Mouse (Mus musculus): ENCODE data around the gene Tmem238l.

The Tmem238l gene

DNA sequence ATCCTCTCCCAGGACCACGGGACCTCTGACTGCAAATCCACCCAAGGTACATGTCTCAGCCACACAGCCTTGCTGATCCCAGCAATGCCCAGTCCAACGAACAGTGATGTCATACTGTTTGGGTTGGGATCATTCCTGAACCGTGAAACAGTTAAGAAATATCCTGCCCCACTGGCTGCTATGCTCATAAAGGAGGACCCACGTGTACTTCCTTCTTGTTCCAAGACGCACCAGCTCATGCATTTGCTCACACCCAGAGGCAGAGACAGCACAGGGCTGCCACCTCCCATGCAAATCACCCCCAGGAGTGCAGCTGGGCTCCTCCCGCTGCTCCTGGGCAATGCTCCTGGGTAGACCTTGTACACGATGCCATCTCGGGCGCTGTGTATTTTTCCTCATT, at the start of gene Tmem238l:
Tmem238l (plus strand) TSS at position 336 of the 400 bp plus-strand sequence.
- DNase-seq = no peak

DNA sequence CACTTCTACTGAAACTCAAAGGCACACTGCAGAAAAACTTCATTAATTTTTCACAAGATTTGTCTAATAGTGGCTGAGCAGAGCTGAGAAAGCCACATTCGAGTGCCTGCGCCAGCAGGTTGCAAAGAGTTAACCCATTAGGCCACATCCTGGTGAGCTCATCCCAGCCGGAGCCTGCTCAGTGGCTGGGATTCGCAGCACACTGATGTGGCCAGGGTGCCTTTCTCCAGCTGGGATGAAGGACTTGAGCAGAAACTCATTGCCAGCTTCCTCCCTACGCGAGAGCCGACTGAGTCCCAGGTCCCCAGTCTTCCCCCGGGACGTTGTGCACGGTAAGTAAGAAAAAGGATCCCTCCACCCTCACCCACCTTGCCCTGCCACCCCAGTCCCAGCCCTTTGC, 44.6 kb upstream of the Tmem238l start, which contains the start of gene Pirt:
Pirt (plus strand) TSS at position 171 of the 400 bp plus-strand sequence.
- DNase-seq = no peak

DNA sequence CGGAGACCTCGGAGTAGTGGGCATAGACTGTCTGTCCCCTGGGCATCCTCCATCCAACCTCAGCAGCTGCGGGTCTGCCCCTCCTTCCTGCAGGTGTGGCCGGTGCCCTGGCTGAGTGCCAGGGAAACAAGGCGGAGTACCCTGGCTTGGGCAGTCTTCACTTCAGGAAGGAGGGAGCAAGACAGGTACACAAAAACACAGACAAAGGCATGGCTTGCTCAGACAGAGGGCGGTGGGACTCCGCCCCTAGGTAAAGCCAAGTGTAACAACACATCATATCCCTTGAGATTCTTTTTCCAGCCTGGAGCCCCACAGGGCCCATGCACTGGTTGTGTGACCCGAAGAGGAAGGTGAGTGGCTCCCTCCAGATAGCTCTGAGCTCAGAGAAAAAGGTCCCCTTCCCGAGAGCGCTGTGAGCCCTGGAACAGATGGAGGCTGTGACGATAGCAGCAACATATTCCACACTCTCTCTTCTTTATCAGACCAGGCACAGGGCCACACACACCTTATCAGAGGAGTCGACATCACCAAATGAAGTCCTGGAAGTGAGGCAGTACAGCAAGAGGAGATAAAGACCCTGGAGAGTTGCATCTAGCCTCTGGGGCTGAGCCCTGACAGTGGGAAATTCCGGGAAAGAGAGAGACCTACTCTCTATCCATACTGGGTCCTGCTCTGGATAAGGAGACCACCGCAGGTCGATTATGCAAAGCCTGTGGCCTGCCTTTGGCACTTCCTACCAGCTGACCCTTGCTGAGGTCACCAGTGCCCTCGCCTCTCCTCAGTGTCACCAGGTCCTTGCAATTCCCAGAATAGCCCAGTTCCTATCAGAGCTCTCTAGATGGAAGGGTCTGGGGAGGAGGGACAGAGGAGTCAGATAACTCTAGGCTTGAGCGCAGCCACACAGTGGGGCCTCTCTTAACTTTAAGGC, 43.6 kb upstream of the Tmem238l start:
- DNase-seq = no peak

DNA sequence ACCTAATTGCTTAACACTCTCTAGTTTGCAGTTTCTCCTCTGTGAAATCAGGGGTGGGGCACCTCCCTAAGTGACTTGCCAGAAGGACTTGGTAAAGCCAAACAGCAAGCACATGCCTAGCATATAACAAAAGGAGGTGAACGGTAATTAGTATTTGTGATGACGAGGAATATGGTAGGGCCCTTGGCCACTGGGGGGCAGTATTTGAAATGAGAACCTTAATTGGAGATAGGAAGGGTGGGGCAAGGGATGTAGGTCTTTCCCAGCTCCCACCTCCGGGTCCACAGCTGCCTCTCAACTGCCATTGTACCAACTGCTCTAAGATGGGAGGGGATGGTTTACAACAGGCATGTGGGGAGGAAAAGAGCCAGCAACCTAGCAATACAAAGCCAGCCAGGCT, 42.2 kb upstream of the Tmem238l start:
- peak; percentile 43 for DNase-seq

DNA sequence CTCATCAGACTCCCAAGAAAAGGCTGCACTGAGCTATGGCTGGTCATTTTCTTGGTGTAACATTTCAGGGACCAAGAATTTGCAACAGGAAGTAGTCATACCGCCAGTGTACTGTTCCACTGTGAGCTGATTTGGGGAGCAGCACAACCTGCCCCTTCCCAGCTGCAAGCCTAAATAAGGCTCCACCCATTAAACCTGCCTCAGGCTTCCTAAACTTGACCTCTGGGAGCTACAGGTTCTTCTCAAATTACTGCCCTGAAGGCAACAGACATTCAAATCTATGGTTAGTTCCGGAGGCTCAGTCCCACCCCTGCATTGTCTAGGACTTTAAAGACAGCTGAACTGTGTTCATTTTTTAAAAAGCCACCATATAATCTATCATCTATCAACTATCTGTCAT, 36.4 kb upstream of the Tmem238l start:
- DNase-seq = no peak

DNA sequence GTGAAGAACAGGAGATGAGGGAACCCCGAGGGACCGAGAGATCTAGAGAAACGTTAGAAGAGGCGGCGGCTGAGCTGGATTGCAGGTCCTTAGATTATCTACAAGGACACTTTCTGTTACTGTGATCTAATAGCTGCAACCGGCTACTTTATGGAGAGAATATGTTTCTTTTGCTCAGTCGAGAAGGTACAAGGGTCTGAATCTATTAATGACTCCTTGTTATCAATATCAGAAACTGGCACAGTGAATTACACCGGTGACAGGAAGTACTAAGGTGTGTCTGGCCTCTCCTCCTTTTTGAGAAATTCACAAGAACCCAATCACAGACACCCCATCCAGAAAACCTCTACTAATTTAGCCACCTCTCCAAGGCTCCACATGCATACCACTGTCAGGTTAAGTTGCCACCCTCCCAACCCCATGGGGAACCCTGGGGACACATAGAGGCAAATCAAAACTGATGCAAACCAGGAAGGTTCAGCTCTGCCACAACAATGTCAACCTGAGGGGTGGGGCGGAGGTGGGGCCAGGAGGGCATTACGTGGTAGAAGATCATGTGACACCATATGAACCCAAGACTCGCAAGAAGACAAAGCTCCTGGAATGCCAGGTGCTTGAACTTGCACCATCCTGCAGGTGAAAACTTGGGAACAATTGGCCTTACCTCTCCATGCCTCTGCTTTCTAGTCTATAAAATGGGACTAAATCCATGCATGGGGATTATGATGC, 32.2 kb upstream of the Tmem238l start:
- DNase-seq = no peak

DNA sequence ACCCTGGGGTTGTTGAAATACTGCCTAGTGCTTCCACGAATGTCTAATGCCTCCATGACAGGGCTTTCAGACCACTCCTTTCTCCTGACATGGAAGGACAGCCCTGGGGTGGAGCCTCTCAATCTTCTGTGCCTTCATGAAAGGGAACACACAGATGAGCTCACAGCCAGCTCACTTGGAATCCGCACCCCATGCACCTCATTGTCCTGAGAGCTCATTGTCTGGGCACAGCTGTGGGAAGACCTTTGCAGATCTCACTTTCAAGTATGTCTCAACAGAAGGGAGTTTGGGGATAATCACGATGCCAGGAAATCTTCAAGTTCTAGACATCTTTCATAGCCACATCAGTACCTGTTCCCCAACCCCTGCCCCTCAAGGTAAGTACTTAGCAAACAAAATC, 28.1 kb upstream of the Tmem238l start:
- DNase-seq = no peak

DNA sequence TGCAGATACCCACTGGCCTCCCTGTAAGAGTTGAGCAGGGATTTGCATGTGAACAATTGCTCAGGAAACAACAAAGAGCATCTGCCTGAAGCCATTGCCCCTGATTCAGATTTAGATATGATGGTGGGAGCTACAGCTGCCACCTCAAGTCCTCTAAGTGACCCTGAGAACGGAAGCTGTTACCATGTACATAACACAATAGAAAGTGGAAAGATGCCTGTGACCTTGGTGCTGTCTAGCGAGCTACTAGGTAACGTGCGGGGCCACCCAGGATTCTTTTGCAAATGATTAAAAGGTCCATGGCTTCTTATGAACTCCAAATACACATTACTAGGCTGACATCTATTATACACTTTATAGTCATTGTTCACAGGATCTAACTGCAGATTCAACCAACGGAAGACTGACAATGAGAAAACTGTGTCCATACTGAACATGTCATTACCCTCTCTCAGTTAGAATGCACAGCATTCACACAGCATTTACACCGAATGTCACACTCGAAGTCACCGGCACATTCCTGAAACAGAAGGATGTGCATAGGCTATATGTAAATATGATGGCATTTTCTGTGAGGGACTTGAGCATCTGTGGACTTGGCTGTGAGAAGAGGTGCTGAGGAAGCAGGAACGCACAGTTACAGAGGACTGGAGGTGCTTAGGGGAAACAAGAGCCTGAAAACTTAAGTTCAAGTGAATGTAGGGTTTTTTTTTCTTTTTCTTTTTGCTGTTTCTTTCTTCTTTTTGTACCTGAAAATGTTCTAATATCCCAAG, 23.4 kb upstream of the Tmem238l start:
- DNase-seq = no peak

DNA sequence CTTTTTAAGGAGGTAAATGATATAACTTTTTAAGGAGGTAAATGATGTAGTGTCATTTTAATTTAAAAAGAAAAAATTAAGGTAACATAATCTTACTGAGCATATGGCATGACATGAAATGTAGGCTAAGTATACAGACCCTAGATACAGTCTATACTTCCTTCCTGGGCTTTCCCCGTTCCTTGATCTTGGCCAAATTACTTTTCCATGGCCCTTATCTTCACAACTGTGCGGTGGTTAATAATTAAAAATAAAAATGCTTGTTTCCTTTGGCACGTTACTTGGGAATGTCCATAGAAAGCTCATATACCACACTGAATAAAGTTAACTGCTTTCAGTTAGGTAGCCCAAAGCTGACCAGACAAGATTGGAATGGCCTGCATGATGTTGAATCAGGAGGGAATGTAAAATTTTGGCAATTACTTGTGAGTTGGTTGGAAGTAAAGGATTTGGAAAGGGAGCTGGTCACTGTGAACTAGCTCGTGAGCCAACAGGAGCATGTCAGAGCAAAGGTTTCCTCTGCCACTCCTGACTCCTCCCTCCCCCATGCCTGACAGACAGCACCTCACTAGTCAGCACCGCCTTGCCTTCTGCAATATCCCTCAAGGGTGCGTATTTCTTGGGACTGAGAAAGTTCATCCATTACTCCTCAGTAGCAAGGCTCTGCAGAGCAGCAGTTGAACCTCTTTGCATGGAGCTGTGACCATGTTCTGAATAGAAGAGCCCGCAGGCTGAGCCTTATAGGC, 21.8 kb upstream of the Tmem238l start:
- DNase-seq = no peak

DNA sequence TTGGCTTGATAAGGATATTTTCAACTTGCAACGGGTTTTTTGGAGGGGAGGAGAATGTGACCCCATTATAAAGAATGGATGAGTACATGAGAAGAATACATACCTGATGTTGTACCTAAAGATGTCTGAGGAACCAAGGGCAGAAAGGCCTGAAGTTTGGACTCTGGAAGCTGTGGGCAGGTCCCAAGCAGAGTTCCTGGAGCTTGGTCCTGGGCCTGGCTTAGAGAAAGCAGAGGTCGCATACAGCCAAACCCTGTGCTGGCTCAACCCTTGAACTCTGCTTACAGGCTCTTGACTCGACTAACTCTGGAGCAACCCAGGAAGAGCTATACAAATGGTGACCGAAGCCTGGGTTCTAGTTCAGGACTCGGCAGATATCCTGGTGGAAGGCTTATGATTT, 14.4 kb upstream of the Tmem238l start:
- DNase-seq = no peak

DNA sequence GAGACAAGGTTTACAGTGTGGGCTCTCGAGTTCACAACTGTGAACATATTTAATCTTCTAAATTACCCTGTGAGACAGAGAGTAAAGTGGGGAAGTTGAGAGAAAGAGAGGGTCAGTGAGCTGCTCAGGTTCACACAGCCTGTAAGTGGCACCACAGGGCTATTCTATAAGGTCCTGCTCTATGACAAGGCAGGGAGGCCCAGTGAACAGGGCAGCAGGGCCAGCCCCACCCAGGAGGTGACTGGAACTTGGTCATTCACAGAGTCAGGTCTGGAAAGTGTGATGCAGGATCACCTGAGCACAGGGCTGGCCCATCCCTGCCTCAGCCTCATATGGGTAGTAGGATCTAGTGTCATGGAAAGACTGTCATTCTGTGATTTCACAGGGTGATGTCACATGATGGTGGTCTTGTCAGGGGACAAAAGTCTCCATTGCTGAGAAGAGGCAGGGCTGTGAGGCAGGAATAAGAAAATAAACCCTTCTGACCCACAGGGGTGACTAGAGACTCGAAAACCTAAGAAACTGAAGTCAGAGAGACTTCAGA, 11.1 kb upstream of the Tmem238l start:
- DNase-seq = no peak

DNA sequence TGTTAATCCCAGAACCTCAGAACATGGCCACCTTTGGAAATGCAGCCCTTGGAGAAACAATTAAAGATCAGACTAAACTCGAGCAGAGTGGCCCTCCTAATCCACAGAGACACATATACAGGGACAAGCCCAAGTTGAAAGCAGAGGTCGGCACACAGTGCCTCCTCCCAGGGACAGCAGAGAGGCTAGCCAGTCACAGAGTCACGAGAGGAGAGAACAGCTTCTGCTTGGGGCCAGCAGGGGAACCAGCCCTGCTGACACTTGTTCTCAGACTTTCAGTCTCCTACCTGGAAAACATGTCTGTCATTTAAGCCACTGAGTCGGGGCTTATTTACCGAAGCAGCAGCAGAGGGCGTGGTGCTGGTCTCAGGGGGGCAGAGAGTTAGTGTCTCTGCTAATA, 9.9 kb upstream of the Tmem238l start:
- no peak for DNase-seq

DNA sequence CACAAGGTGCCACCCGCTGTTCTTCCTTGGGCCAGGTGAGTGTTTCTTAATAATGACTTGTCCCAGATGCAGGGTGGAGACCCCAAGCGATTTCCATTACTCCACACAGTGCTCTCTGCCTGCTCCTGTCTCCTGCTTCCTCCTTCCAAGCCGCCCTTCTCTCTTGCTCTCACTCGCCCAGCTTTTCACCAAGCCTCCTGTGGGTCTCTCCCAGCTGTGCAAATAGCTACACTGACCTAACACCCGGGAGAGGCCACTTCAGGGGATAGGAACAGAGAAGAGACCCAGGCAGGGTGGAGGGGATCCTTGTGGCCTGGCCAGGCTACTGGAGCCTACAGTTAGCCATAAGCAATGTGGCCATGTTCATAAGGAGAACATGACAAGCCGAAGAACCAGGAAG, 9.5 kb upstream of the Tmem238l start:
- no peak for DNase-seq

DNA sequence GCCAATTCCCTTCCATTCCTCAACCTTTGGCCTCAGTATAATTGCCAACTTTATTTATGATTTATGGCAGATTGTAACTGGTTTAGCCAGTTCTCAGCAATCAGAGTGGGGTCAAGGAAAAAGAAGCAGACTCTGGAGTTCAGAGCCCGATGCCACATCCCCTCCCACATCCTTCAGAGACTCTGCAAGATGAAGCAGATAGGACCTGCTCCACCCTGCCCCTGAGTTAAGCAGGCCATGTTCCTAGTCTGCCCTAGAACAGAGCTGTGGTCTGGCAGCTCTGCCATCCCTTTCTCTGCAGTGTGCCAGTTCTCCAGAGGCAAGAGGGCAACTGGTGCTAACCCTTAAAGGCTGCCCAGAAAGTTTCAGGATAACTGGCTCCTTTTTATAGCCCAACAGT, 4.4 kb downstream of the Tmem238l start:
- DNase-seq = no peak

DNA sequence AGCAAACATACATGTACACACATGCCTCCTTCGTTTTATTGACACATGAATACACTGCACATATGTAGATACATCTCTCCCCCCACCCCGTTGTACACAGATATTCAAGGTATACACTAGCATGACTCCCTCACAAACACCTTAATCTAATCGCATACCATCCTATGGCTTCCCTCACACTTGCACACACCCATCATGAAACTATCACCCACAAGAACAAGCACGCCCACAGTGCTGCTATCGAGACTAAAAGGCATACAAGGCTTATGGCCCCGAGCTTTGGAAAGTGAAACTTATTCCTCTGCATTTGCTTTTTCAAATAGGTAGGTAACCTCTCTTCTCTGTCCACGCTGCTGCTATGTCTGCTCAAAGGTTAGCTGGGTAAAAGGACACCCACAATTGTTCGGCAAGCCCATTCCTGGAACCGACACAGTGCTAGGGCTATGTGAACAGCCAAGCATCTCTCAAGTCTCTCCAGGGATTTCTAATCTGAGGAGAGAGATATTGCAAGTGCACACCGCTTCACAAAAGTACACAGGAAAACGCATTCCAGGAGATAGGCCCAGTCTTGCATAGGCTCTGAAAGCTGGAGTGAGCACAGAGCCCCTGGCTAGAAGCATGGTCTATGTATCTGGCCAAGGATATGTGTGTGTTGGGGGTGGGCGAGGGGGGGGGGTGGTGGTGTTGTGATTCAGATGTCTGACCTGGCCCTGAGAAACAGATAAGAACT, 5.2 kb downstream of the Tmem238l start:
- no peak for DNase-seq

DNA sequence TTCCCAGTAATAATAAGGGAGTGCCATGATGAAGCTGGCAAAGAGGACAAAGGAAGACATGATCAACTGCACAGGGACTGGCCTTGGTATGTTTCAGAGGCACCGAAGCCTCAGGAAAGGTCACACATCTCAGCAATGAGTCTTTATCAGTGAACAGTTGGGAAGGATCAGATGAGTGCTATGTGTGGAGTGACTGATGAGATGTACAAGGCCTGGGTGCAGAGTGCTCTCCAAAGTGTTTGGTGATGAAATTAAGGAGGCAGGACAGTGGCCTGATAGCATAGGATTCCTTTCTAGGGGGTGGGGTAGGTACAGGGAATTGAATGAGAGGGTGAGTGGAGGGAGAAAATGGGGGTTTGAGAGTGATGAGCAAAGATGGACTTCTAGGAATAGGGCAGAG, 7.0 kb downstream of the Tmem238l start:
- no peak for DNase-seq

DNA sequence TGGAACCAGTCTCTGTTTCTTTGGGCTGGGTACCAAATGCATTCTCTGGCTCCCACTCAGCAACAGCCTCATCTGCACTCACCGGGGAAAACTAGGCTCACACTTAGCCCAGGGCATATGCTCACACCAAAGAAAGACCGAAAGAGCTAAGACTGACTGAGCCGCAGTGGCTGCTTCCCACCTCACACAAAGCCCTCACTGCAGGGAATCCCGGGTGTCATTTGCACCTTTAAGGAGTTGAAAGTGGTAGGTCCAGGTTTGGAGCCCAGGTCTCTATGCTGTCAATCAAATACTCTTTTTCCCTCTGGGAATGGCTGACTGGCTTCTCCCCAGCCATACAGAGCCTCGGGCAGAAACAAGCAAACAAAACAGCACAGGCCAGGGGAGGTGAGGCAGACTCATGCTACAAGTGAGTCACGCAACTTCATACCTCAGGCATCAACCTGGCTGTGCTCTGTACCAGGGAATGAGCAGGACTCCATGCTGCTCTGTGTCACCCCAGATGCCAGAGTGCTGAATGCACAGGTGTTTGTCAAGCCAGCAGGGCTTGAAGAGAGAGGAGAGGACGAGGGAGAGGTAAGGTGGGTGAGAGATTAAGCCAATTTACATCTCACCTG, 10.2 kb downstream of the Tmem238l start:
- no peak for DNase-seq

DNA sequence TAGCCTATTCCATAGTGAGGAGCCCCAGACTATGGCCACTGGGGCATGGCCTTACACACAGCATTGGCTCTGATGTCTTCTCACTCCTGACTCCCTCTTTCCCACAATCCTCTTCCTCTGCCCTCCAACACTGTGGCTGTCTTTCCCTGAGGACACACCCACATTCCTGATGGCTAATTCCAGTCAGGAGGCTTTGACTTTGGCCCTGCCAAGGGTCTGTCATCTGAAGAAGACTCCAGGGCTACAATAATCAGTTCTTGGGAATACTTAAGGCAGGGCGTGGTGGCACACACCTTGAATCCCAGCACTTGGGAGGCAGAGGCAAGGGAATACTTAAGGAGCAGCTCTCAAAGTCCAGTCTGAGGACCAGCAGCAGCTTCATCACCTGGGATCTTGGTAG, 12.1 kb downstream of the Tmem238l start:
- no peak for DNase-seq

DNA sequence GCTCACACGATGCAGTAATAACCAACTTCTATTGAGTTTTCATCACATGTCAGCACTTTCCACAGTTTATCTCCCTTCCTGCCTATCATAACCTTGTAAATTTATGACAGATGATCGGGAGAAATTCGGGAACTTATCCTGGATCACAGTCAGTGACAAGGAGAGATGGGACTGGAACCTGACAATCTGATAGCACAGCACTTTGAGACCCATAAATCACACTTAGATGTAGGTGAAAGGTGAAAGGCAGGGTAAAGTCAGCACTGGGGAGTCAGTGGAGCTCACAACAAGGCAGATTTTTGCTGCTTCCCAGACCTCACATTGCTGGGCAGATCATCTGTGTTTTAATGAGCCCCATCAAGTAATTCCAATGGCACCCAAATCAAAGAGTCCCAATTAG, 17.1 kb downstream of the Tmem238l start:
- no peak for DNase-seq

DNA sequence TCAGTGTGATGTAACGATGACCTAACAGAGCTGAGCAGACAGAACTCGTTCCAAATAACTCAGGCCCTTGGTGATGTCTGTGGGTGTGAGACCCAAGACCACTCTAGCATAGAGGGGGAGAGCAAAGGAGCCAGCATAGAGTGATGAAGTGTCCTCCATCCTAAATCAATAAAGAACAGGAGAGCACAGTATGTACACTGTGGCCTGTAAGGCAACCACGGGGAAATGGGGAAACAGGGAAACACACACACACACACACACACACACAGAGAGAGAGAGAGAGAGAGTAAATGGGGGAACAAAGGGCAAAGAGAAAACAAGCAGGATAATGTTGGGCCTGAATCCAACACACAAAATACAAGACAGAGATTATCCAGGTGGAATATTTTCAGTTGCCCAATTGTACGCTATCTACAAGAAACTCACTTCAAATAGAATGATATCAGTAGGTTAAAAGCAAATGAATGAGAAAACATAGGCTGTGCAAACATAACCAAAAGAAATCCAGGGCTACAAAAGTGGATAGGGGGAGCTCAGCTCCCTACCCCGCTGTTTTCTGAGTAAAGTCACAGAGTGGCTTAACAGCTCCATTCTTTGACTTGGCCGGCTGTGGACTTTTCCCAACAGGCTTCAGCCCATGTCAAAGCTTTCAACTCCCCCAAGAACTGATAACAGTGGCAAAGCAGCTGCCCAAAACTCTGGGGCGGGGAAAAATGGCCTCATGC, 19.3 kb downstream of the Tmem238l start:
- no peak for DNase-seq
